Mouse (Mus musculus) gastrocnemius, postnatal 4 days (tissue): ENCODE measurements at regions not wholly inside any gene's neighbourhood (a gene's known extent, or its start where the extent isn't known, plus 50 kb on each side); places are given as distances from the start of the nearest gene placed in this dataset.

Experiments
- DNase-seq, 2 experiments: peaks; one replicate each; pipeline ENCODE4 v3.0.0; 2021 to 2022; ENCODE audit warnings: low spot score in 2 of 2, mixed read lengths in 2 of 2

GRCm38 (mm10) chr7:113059967-113060284, 106.2 kb downstream of the Rassf10 start:
- DNase-seq = no peak

GRCm38 (mm10) chr7:113060991-113061390, 107.2 kb downstream of the Rassf10 start:
- DNase-seq = no peak

GRCm38 (mm10) chr7:113066536-113066935, 112.8 kb downstream of the Rassf10 start:
- no peak for DNase-seq

GRCm38 (mm10) chr7:113068296-113068695, 114.5 kb downstream of the Rassf10 start:
- DNase-seq = no peak

- DNase-seq = no peak
These were observed 115.7 kb downstream of the Rassf10 start for GRCm38 (mm10) chr7:113069336-113069924.

GRCm38 (mm10) chr7:113071418-113071817, 117.7 kb downstream of the Rassf10 start:
- no peak for DNase-seq

GRCm38 (mm10) chr7:113073781-113074180, 120.0 kb downstream of the Rassf10 start:
- no peak for DNase-seq

GRCm38 (mm10) chr7:113075371-113075770, 121.6 kb downstream of the Rassf10 start:
- DNase-seq = no peak

- DNase-seq = no peak
These were observed 122.5 kb downstream of the Rassf10 start for GRCm38 (mm10) chr7:113076243-113076642.

GRCm38 (mm10) chr7:113081120-113081519, 126.1 kb upstream of the Arntl start:
- DNase-seq = no peak

GRCm38 (mm10) chr7:113084930-113085625, 122.2 kb upstream of the Arntl start:
- DNase-seq = no peak

- no peak for DNase-seq
These were observed 121.1 kb upstream of the Arntl start for GRCm38 (mm10) chr7:113086158-113086557.

- DNase-seq = no peak
These were observed 119.6 kb upstream of the Arntl start for GRCm38 (mm10) chr7:113087646-113088045.

- no peak for DNase-seq
These were observed 118.2 kb upstream of the Arntl start for GRCm38 (mm10) chr7:113089044-113089443.

- DNase-seq = no peak
These were observed 113.3 kb upstream of the Arntl start for GRCm38 (mm10) chr7:113093931-113094330.

GRCm38 (mm10) chr7:113095092-113095491, 112.2 kb upstream of the Arntl start:
- DNase-seq = no peak

GRCm38 (mm10) chr7:113104265-113104664, 103.0 kb upstream of the Arntl start:
- no peak for DNase-seq

- DNase-seq = no peak
These were observed 101.9 kb upstream of the Arntl start for GRCm38 (mm10) chr7:113105359-113105758.

GRCm38 (mm10) chr7:113106731-113107130, 100.5 kb upstream of the Arntl start:
- DNase-seq = no peak

- no peak for DNase-seq
These were observed 99.3 kb upstream of the Arntl start for GRCm38 (mm10) chr7:113107965-113108364.

GRCm38 (mm10) chr7:113108442-113109000, 98.7 kb upstream of the Arntl start:
- DNase-seq = no peak

- no peak for DNase-seq
These were observed 97.8 kb upstream of the Arntl start for GRCm38 (mm10) chr7:113109481-113109880.
